Mouse (Mus musculus): ENCODE measurements around the gene Olfr15.
A peak's percentile ranks its signal among the peaks of the same experiment; 100 is the strongest.
"Not testable (repeated sequence)": the region's sequence is repeated elsewhere in the genome, so short reads cannot be mapped to it uniquely, and the experiment has no call there.

Gene Olfr15

DNA sequence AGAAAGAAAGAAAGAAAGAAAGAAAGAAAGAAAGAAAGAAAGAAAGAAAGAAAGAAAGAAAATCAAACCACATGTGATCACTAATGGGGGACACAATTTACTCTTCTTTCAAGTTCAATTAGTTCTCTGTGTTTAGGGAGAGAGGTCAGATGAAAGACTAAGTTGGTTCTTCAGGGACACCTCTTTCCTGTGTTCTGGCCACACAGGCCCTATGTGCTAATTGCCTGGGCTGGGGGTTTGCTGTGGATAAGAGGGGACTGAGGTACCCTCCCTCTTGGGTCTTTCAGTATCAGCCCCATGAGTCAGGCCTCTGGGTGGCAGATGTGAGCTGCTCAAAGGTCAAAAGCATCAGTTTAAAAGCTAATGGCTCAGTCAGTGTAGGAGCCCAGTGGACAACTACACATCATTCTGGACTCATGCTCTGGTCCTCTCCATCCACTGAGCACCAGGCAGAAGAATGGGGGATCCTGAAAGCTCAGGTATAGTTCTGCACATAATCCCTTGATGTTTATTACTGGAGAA lies at the start of gene Olfr15:
Gene Olfr15, plus strand, starts transcription at position 291 of the 522 bp plus-strand sequence.
- no peak for DNase-seq

DNA sequence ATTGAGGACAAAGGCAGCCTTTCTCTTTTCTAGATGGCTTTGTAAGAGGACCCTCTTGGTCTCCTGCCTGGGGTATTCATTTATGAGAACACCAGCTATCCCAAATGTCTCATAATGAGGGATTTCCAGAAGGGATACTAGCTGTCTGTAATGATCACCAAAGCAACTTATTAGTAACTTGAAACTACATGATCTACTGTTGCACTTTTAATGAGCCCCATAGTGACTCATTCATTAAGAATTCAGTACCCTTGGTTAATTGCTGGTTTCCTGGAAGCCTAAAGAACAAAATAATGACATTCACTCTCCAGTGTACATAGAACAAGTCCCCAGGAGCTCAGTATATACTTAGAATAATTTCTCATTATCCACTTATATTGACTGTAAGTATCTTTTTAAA lies 49.4 kb upstream of the Olfr15 start:
- no peak for DNase-seq

DNA sequence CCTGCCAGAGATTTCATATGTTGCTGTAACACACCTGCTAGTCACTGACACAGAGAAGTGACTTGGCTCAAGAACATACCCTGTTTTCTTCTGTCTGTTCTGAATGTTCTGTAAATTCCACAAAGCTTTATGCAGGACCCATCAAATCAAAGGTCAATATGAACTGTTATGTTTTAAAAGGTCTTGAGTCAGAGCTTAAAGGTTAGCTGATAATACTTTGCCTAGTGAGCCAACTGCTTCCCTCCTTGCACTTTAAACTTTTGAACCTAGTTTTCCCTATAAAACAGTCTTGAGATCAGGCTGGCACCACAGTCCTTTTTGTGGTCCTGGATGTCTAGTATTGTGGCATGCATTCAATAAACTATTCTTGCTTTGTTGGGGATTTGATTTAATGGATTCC lies 42.3 kb upstream of the Olfr15 start:
- DNase-seq = no peak

DNA sequence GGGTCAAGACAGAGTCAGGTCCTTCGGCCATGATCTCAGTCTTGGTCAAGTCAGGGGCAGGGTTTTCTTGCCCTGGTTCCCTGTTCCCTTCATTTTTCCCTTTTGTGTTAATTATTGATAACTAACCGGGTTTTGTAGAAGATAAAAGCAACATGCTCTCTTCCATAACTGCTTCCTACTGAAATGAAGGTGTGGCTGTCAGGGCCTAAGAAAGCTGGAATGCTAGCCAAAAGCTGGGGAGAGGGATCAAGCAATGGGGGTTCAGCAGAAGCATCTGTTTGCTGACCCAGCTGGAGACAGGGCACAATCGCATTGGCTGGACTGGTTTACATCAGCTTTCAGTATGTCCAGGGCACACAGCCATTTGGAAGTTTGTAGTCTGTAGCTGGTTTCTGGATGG lies 22.5 kb upstream of the Olfr15 start:
- DNase-seq = no peak

DNA sequence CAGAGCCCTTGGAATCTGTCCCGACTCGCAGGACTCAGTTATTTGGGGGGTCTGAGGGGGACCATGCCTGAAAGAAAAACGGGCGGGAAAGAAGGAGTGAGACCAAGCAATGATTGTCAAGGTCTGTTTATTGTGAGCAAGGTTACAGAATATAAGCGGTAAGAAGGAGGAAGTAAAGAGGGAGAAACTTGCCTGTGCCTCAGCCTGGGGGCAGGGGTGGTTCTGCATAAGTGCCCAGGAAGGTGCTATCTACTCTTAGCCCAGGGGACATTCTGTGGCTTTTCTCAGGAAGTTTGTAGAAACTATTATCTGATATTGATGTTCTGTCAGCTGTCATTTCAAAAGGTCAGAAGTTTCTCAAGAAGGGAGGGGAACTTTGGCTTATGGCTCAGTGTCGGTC lies 16.0 kb upstream of the Olfr15 start:
- not testable (repeated sequence) for DNase-seq

DNA sequence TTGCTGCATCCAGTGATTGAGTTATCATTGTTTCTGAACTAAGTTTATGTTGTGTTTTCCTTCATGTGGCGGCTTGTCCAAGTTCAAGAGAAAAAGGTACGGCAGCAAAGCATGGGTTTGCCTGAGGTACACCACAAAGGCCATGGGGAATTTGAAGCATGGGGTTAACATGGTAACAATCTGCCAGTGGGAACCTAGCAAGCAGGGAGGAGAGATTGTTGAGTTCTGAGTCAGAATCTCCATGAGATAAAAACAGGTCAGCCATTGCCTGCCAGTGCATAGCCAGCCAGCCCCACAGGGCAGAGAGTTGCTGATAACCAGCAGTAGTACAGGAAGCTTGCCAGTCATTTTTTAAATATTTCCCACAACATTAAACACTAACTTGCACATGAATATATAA lies 10.5 kb upstream of the Olfr15 start:
- DNase-seq = no peak

DNA sequence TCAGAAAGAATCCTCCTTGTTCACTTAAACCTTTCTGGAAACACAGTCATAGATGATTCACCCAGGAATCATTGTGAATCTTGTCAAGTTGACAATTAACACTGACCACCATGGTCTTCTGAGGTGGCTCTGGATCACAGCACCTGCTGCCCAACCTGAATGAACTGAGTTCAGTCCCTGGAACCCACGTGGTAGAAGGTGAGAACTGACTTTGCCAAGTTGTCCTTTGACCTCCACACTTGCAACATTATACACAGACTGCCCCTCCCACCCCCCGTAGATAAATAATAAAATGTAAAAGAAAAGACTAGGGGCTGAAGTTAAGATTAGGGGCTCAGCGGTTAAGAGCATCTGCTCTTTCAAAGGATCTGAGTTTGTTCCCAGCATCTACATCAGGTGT lies 2.7 kb upstream of the Olfr15 start:
- no peak for DNase-seq

DNA sequence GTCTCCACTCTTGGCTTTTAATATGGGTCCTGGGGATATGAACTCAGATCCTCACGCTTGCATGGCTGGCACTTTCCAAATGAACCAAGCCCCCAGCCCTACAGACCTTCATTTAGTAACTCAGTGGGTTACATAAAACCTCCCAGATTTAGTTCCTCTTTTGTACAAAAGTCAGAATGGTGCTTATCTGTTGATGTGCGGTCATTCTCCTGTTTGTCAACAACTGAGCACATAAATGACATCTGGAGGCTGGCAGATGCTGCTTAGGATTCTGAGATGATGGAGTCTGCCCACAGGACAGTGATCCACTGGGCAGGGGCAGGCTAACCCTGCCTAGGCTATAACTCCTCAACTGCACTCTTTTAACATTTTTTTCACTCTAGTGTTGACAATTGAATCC lies 951 bp upstream of the Olfr15 start:
- DNase-seq = no peak

DNA sequence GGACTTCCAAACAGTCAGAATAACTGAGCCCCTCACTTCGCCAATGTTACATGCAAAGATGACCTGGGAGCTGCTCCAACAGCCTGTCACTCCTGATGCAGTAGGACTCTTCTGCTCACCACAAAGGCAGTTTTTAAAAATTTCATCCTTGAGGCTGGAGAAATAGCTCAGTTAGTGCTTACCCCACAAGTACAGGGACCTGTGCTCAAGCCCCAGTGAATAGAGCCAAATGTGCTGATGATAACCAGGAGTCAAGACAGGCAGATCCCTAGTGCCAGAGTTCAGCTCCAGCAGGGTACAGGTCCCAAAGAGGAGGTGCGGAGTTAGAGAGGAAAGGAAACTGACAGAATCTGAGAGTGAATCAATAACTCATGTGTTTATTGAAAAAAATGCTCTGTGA lies 4.8 kb downstream of the Olfr15 start:
- DNase-seq = no peak

DNA sequence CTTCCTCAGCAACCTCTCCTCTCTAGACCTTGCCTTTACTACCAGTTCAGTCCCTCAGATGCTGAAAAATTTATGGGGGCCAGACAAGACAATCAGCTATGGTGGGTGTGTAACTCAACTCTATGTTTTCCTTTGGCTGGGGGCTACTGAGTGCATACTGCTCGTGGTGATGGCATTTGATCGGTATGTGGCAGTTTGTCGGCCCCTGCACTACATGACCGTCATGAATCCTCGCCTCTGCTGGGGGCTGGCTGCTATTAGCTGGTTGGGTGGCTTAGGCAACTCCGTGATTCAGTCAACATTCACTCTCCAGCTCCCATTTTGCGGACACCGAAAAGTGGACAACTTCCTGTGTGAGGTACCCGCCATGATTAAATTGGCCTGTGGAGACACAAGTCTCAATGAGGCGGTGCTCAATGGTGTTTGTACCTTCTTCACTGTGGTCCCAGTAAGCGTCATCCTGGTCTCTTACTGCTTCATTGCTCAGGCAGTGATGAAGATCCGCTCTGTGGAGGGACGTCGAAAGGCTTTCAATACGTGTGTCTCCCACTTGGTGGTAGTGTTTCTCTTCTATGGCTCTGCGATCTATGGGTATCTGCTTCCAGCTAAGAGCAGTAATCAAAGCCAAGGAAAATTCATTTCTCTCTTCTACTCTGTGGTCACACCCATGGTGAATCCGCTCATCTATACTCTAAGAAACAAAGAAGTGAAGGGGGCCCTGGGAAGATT lies 8.6 kb downstream of the Olfr15 start:
- DNase-seq = no peak

DNA sequence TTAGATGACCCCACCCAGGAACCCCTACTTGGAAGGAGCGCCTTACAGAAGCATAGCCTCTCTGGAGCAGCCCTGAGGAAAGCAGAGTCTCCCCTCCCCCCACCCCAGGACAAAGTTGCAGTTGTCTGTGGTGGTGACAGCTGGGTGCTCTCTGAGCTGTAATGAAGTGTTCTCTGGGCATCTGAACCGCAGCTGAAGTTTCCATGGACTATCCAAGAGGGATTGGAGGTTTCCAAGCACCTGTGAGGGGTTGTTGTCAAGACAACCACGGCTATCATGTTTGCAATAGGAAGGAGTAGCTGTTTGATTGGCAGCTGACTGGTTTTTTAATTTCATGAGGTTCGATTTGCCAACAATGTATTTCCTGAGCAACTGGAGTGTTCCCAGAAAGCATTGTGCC lies 12.3 kb downstream of the Olfr15 start:
- DNase-seq = no peak

DNA sequence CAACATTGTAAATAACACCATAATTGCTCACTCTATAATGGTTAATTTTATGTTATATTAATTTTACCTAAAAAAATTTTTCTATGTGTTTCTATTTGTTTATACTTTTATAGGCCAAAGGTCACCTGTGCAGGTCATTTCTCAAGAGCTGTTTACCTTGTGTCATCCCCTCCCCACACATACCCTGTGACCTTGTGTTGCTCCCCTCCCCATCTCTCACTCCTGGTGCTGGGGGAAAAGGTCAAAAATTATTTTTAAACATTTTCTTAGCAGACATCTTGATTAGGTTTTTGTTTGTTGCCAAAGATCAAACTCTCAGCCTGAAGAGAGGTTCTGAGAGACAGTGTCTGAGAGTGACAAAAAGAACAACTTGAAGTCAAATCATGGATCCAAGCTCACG lies 13.1 kb downstream of the Olfr15 start:
- no peak for DNase-seq

DNA sequence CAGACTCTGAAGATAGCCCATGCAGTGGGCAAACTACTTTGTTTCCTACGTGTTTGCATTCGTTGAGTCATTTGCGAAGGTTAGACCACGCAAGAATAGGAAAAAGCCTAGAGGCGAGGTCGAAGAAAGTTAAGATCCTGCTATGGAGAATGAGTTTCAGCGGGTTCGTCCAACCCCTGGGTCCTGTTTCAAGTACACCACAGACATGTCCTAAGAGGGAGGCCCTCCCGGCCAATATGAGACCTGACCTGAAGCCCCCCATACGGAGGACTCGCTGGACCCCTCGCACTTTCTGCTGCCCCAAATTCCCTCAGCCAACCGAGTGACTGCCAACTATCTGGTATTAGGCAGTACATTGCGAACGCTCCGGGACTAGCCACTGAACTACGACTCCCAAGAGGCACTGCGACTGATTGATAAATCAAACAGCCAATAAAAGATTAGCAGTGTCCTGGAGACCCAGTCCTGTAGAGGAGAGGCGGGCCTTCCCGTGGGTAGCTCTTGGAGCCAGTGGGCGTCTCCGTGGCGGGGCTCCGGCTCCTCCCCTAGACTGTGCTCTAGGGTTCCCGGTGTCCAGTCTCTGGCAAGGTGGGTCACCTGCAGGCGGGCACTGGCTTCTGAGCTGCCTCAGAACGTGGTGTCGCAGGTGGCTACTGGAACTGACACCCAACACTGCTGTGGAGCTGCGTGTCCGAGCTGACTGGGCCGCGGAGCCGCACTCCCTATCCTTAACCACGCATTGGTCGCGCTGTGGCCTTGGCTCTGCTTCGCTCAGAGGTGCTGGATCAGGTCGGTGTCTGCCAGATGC lies 16.2 kb downstream of the Olfr15 start, which contains the start of gene Zfp174:
Gene Zfp174, plus strand, starts transcription at position 558 of the 808 bp plus-strand sequence.
- peak; percentile 97 for DNase-seq

DNA sequence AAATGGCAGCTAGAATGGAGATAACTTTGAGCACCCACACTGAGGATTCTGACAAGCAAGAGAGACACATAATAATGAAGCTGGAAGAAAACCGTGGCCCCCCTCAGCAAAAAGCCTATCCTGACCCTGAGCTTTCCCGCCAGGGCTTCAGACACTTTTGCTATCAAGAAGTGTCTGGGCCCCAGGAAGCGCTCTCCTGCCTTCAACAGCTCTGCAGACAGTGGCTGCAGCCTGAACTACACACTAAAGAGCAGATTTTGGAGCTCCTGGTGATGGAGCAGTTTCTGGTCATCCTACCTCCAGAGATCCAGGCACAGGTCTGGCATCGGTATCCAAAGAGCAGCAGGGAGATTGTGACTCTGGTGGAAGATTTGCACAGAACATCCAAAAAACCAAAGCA lies 17.2 kb downstream of the Olfr15 start:
- DNase-seq = no peak

DNA sequence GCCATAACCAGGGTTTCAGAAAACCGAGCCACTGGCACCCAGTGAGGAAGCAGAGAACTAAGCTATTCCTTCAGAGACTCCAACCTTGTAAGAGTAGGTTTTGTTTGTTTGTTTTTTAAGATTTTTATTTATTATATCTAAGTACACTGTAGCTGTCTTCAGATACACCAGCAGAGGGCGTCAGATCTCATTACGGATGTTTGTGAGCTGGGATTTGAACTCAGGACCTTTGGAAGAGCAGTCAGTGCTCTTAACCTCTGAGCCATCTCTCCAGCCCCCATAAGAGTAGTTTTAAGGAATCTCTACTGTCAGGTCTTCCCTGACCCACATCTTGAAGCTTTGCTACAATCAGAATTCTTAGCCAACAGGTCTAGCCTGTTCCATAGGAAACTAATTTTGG lies 17.7 kb downstream of the Olfr15 start:
- DNase-seq = no peak

DNA sequence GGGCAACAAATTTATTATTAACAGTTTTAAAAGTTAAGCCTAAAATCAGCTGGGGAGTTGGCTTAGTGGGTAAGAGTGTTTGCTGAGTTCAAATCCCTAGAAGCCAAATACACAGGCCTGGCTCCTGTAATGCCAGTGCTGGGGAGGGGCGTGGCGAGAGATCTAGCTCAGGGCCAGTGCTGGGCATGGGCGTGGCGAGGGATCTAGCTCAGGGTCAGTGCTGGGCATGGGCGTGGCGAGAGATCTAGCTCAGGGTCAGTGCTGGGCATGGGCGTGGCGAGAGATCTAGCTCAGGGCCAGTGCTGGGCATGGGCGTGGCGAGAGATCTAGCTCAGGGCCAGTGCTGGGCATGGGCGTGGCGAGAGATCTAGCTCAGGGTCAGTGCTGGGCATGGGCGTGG lies 20.6 kb downstream of the Olfr15 start:
- DNase-seq = not testable (repeated sequence)

DNA sequence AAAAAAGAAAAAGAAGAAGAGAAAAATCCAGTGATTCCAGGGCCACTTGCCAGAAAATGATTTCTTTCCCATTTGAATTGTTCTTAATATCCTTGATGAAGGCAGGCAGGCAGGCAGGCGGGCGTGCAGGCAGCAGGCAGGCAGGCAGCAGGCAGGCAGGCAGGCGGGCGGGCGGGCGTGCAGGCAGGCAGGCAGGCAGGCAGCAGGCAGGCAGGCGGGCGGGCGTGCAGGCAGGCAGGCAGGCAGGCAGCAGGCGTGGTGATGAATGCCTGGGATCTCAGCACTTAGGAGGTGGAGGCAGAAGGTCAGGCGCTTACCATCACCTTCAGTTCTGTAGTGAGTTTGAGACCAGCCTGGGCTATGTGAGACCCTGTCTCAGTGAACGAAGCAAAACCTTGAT lies 21.9 kb downstream of the Olfr15 start:
- DNase-seq = no peak

DNA sequence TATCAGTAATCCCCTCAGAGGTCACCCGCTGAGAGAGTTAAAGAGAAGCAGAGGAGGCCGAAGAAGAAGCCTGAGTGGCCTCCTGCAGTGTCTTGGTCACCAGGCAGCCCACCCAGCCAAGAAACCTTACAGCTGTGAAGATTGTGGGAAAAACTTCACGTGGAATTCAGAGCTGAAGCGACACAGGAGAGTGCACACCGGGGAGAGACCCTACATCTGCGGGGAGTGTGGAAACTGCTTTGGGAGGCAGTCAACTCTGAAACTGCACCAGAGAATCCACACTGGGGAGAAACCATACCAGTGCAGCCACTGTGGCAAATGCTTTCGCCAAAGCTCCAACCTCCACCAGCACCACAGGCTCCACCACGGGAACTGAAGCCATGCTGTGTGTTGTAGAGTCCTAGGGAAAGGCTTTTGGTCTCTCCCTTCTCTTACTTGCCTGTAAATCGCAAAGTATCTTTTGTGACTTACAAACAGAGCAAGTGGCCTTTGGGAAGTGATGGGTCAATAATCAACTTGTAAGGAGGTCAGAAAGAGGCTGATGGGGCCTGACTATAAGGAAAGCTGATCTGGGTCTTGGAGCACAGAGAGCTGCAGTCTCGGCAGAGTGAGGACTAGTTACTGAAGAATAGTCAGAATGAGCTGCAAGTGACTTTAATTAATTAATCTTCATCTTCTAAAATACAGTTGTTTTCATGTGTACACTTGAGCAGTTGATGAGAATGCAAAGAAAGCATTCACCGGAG lies 23.9 kb downstream of the Olfr15 start:
- DNase-seq = no peak

DNA sequence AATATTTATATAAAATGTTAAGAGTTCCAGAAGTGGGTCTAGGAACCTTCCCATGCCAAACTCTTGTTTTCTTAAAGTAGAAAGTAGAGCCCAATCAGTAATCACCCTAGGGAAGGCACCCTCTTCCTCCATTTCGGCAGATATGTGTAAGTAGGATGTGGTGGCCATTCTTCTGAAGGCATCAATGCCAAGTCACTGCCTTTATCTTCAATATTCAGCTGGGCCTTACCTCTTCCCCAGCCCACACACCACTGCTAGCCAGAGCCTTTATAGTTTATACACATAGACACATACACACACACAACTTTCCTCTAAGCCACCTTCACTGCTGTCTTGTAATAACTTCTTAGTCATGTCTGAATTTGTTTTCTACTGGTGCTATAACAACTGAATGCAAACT lies 25.1 kb downstream of the Olfr15 start:
- DNase-seq = no peak

DNA sequence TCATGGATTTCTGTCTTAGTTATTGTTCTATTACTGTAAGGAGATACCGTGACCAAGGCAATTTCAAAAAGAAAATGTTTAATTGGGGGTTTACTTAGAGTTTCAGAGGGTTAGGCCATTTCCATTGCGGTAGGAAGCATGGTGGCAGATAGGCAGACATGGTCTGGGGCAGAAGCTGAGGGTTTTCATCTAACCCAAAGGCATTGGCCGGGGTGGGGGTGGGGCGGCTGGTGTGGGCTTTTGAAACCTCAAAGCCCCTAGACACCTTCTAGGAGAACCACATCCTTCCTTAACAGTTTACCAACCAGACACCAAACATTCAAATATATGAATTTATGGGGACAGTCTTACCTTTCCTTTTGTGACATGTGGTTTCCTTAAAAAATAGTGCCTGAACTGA lies 28.6 kb downstream of the Olfr15 start:
- no peak for DNase-seq

DNA sequence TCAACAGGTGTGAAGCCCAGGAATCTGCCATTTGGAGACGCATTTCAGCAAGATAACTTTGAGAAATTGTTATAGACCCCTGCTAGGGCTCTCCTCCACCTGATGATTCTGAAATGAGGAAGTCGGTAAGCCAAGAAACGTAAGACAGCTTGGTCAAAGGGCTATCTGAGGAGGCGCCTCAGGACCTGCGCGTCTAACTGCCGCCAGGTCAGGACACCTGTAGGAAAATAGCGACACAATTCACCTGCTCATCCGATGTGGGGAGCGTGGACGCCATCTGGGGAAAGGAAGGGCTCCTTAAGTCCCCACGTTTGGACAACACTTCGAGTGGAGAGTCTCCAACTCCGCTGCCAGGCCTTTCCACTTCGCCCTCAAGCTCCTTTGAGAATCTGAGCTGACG lies 41.1 kb downstream of the Olfr15 start:
- DNase-seq = no peak

DNA sequence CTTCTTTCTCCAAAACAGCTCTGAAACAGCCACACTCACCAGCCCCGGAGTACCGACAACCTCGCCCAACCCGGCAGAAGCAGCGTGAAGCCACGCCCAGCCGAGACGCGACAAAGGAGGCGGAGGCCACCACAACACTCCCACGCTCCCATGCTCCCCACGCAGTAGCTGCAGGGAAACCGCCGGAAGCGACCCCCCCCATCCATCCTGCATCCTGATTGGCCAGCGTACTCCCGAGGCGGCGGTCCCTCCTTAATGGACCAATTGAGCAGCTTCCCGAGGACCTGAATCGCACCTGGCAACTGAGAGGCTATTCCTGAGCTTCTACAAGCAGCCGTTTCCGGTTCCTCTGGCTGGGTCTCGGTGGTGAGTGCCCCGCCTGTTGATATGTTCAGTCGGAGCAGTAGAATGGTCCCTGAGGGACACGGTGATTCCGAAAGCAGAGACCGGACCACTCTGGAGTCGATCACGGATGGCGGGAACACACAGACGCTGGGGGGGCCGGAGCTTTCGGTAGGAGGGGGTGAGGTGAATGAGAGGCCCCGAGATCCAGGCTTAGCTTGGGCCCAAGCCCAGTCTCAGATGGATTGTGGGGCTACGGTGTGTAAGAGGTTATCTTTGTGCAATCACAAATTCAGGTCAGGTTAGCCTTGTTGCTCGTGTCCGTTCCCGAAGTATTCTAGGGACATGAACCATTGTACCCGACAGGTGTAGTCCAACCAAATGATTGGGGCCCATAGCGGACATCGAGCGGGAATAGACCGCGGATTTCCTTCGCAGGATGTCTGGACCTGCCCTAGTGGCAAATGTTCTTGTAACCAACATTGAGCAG lies 41.8 kb downstream of the Olfr15 start, which contains the start of gene Naa60:
Gene Naa60, plus strand, starts transcription at position 160 of the 832 bp plus-strand sequence.
- DNase-seq = peak; percentile 92
